Mouse (Mus musculus) embryonic facial prominence, embryonic 11.5 days (tissue): ENCODE results near the gene Aspscr1. TPM values are rescaled to one million over a fixed set of nuclear protein-coding genes. Genes with fewer than 3 reads are reported as not detected.

ENCODE experiments used
- ATAC-seq: fragments of 200-750 bp; cut with Nextera tagmentation; replicated peaks from 2 replicates; pipeline ENCODE4 v1.8.0; 2017; ENCODE audit warnings: low read depth; ENCODE audit not compliant: insufficient number of reproducible peaks, low FRiP score, low TSS enrichment
- DNase-seq: peaks from one replicate; pipeline ENCODE4 v3.0.0-alpha.2; 2015; ENCODE audit warnings: low spot score
- H3K27ac ChIP-seq: fragments of 300-500 bp; sonication (generic); replicated peaks from 2 replicates; pipeline ENCODE4 v1.5.1; 2014; ENCODE audit warnings: mild to moderate bottlenecking, low read depth, low read length, control low read depth
- H3K27me3 ChIP-seq: fragments of 300-500 bp; sonication (generic); 2 replicates; pipeline ENCODE4 v1.6.1; 2014; ENCODE audit warnings: mild to moderate bottlenecking, low read length, moderate library complexity, mixed read lengths; ENCODE audit not compliant: control insufficient read depth, insufficient read depth
- H3K36me3 ChIP-seq: fragments of 300-500 bp; sonication (generic); replicated peaks from 2 replicates; pipeline ENCODE4 v1.6.1; 2014; ENCODE audit warnings: low read depth, mild to moderate bottlenecking, low read length, moderate library complexity, mixed read lengths; ENCODE audit not compliant: control insufficient read depth, insufficient read depth
- H3K4me1 ChIP-seq: fragments of 300-500 bp; sonication (generic); 2 replicates; pipeline ENCODE4 v1.6.1; 2014; ENCODE audit warnings: low read length, mixed read lengths; ENCODE audit not compliant: control insufficient read depth, insufficient read depth
- H3K4me2 ChIP-seq: fragments of 300-500 bp; sonication (generic); 2 replicates; pipeline ENCODE4 v1.6.1; 2014; ENCODE audit warnings: low read depth, mild to moderate bottlenecking, control low read depth, low read length, moderate library complexity
- H3K4me3 ChIP-seq: fragments of 300-500 bp; sonication (generic); 2 replicates; pipeline ENCODE4 v1.5.1; 2014; ENCODE audit warnings: low read depth, low read length, control low read depth
- H3K9ac ChIP-seq: fragments of 300-500 bp; sonication (generic); replicated peaks from 2 replicates; pipeline ENCODE4 v1.6.1; 2014; ENCODE audit warnings: mild to moderate bottlenecking, control low read depth, low read length
- H3K9me3 ChIP-seq: fragments of 300-500 bp; sonication (generic); replicated peaks from 2 replicates; pipeline ENCODE4 v1.6.1; 2016; ENCODE audit warnings: mild to moderate bottlenecking, low read length, inconsistent platforms, mixed read lengths; ENCODE audit not compliant: control insufficient read depth
- WGBS: fragments of 180-500 bp; shearing (Covaris S2); extraction: QIAGEN DNeasy Blood & Tissue Kit; methylation state at CpG from one replicate; pipeline ENCODE4 v1.1.7; 2014; 5-methylcytosine and 5-hydroxymethylcytosine counted together
- polyA plus RNA-seq: library from polyadenylated mRNA; unstranded; fragments of >200 nt; fragmentation: Nextera tagmentation; extraction: Ambion mirVana; gene quantifications from 2 replicates; pipeline ENCODE4 v1.2.1, GENCODE M21; 2014

Gene Aspscr1
- polyA plus RNA-seq, 1 experiment from 2014 or later: 99.6 TPM

DNA sequence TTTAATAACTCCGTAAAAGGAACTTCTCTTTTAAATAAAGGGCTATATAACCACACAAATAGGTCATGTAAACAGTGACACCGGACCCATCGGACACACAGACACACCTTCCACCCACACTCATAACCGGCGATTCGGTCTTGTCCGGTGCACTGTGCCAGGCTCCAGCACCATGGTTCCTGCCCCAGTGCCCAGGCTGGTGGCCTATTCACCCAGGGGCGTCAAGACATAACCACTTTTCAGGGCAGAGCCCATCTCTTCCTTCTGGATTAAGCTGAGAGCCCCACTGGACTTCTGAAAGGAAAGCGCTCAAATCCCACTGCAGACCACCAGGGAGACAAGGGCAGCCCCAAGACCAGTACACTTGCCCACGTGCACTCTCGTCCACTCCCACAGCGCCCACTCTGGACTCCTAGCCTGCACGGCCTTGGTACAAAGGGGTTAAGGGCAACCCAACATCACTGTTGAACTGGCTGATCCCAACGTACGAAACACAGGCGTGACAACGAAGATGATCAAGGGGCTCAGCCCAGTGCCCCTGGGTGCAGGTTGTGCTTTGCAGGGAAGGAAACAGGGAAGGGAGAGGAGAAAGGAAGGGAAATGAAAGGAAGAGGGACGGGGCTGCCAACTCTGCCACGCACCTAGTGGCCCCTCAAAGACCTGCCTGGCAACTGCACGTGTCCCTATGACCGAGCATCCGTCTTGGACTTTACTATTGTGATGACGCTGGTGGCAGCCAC lies 44.0 kb upstream of the Aspscr1 start:
- whole genome bisulfite sequencing: 93% methylated on average over 23 of the region's 23 CpGs
- Histone ChIP-seq H3K4me2 (no peak overlapping the region), H3K4me3 (no peak overlapping the region), H3K4me1 (peaks cover 11% of the 10 kb centered on the region; the same call in 1 of the 2 replicates), H3K27ac (no peak overlapping the region), H3K27me3 (no peaks in the 10 kb centered on the region), H3K9me3 (no peaks in the 10 kb centered on the region), H3K9ac (no peak overlapping the region; the same call in 1 of the 2 replicates), H3K36me3 (no peaks in the 10 kb centered on the region; the same call in none of the 2 replicates)
- ATAC-seq (no peak), DNase-seq (no peak)

DNA sequence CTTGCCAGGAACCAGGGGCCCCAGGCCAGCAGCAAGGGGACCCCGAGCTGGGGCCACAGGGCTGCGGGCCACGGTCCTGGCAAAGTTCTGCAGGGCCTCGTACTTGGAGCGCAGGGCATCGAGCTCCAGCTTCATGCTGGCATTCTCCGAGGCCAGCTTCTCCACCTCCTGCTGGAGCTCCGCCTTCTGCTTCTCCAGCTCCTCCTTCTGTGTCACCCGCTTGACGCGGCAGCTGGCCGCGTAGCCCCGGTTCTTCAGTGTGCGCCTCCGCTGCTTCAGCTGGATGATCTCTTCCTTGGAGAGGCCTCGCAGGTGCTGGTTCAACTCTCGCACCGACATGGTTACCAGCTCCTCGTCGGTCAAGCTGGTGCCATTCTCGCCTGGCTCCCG lies 43.4 kb upstream of the Aspscr1 start:
- 74% methylated on average over 23 of the region's 23 CpGs for WGBS
- Histone ChIP-seq H3K36me3 (no peaks in the 10 kb centered on the region; the same call in none of the 2 replicates), H3K27ac (no peak overlapping the region), H3K9ac (0 out of 2 replicates have a peak overlapping the region, but pooled peaks have one; percentile 25), H3K4me1 (peaks cover 9% of the 10 kb centered on the region; the same call in 1 of the 2 replicates), H3K4me2 (peak overlapping the region; percentile 19), H3K4me3 (no peak overlapping the region), H3K9me3 (no peaks in the 10 kb centered on the region), H3K27me3 (no peaks in the 10 kb centered on the region)
- DNase-seq (no peak), ATAC-seq (no peak)

DNA sequence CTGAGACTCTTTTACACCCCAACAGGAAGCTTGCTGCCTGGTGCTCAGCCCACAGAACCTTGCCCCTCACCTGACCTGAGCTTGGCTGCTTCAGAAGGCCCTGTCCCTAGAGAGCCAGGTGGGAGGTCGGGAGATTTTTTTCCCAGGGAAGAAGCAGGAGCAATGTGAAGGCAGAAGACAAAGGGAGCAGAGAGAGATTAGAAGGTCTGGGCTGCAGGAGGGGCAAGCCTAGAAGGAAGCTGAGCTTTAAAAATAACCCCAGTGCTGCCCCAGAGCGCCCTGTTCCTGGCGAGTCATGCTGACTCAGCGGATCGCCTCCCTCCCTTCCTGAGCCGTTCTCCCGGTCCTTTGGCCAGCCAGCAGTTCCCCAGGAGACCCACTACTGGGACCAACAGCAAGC lies 42.9 kb upstream of the Aspscr1 start:
- Histone ChIP-seq H3K9me3 (no peaks in the 10 kb centered on the region), H3K27me3 (no peaks in the 10 kb centered on the region), H3K27ac (0 out of 2 replicates have a peak overlapping the region, but pooled peaks have one; percentile 28), H3K4me1 (peaks cover 9% of the 10 kb centered on the region; the same call in 1 of the 2 replicates), H3K4me3 (0 out of 2 replicates have a peak overlapping the region, but pooled peaks have one; percentile 8), H3K36me3 (no peaks in the 10 kb centered on the region; the same call in none of the 2 replicates), H3K4me2 (peak overlapping the region; percentile 21), H3K9ac (peak overlapping the region; percentile 37)
- DNase-seq (no peak), ATAC-seq (no peak)
- 26% methylated on average over 7 of the region's 7 CpGs for WGBS

DNA sequence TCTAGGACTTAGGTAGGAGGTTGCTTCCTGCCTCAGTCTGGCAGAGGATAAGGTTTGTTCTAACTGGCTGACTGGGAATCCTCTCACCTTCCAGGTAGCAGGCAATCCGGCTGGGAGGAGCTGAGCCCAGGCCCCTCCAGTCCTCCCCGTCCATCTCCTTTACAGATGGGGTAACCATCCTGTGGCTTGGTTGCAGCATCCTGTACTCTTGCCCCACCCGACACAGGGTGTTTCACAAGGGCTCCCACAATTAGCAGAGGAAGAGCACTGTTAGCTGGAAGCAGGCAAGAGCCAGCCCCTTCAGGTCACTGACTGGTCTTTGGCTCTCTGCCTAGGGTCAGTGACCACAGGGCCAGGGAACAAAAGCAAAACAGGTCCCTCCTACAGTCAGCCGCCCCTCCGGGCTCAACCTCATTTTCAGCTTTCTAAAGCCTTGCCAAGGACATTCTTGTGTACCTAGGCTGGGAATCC lies 42.3 kb upstream of the Aspscr1 start:
- Histone ChIP-seq H3K4me3 (0 out of 2 replicates have a peak overlapping the region, but pooled peaks have one; percentile 8), H3K9ac (peak overlapping the region; percentile 37), H3K27me3 (no peaks in the 10 kb centered on the region), H3K4me2 (peak overlapping the region; percentile 21), H3K4me1 (peaks cover 9% of the 10 kb centered on the region; the same call in 1 of the 2 replicates), H3K36me3 (no peaks in the 10 kb centered on the region; the same call in none of the 2 replicates), H3K9me3 (no peaks in the 10 kb centered on the region), H3K27ac (0 out of 2 replicates have a peak overlapping the region, but pooled peaks have one; percentile 28)
- 52% methylated on average over 5 of the region's 5 CpGs for WGBS
- ATAC-seq (no peak), DNase-seq (no peak)

DNA sequence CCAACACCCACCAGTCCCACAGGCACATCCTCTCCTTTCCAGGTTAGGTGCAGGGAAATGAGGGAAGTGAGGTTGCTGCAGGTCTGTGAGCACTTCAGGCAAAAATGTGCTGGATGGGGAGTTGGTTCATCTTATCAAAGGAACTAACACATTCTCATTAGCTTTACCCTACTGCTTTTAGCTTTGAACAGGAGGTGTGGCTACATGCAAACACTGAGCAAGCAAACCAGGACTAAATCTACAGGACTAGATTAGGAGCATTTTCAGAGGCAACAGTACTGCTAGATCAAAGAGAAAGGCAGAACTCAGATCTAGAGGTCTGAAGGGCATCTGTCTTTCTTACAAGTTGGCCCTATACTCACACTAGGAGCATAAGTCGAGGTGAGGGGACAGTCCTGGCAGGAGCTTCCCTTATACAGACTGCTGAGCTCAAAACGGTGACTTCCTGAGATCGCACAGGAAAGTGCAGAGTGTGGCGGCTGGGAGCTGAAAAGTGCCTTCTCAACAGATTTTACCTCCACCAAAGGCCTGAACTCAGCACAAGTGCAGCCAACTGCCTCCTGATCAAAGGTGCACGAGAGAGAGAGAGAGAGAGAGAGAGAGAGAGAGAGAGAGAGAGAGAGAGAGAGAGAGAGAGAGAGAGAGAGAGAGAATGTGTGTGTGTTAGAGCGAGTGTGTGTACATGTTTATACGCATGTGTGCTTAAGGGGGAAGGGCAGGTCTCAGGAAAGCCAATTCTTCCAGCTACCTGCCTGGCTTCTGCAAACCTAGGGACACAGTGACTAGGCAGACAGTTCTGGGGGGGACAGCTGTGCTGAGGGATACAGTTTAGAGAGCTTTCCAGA lies 41.7 kb upstream of the Aspscr1 start:
- no peak for DNase-seq
- Histone ChIP-seq H3K36me3 (no peaks in the 10 kb centered on the region; the same call in none of the 2 replicates), H3K4me2 (peak overlapping the region; percentile 16), H3K27me3 (no peaks in the 10 kb centered on the region), H3K4me3 (peak overlapping the region; percentile 1; the same call in 1 of the 2 replicates), H3K27ac (no peak overlapping the region), H3K4me1 (peaks cover 9% of the 10 kb centered on the region; the same call in 1 of the 2 replicates), H3K9ac (peak overlapping the region; percentile 94; the same call in 1 of the 2 replicates), H3K9me3 (no peaks in the 10 kb centered on the region)
- ATAC-seq: no peak
- WGBS: 41% methylated on average over 7 of the region's 7 CpGs

DNA sequence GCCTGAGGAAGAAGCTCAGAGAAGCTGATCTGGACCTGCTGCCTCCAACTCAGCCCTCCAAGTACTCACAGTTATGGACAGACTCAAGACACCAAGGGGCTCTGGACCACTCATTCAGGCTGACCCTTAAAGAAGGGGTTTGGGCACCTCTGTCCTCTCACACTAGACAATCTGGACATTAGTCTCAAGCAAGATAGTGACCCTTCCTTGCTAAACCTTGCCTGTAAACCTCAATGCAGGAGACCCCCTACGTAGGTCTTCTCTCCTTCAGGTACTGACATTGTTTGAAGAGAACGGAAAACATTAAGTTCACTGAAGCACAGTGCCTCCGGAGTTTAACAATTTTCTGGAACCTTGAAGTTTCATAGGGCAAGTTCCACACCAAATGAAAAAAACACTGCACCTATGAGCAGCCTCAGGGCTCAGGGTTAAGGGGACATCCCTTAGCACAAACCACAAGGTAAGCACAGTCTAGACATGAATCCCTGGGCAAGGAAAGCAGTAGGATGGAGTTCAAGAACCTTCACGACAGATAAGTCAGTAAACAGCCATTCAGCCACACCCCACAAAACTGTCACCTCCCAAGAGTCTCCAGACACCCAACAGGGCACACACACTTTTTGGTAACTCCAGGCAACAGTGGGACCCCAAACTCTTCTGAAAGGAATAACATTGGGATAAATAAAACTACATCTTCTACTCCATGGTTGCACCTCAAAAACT lies 40.9 kb upstream of the Aspscr1 start:
- H3K27me3 ChIP-seq: no peaks in the 10 kb centered on the region
- H3K36me3 ChIP-seq: no peaks in the 10 kb centered on the region; the same call in none of the 2 replicates
- peak overlapping the region; percentile 75; the same call in 1 of the 2 replicates for H3K27ac ChIP-seq
- peak overlapping the region; percentile 81 for H3K4me2 ChIP-seq
- ATAC-seq (no peak), DNase-seq (no peak)
- peaks cover 9% of the 10 kb centered on the region; the same call in 1 of the 2 replicates for H3K4me1 ChIP-seq
- no peaks in the 10 kb centered on the region for H3K9me3 ChIP-seq
- peak overlapping the region; percentile 94 for H3K9ac ChIP-seq
- WGBS: 69% methylated on average over 4 of the region's 4 CpGs
- peak overlapping the region; percentile 85 for H3K4me3 ChIP-seq
